Mouse (Mus musculus): ENCODE measurements around the gene Fry.

The Fry gene

GRCm38 (mm10) chr5:150336451-150336850, 218.0 kb downstream of the Fry start:
- no peak for DNase-seq (ENCODE audit: low spot score)

DNA sequence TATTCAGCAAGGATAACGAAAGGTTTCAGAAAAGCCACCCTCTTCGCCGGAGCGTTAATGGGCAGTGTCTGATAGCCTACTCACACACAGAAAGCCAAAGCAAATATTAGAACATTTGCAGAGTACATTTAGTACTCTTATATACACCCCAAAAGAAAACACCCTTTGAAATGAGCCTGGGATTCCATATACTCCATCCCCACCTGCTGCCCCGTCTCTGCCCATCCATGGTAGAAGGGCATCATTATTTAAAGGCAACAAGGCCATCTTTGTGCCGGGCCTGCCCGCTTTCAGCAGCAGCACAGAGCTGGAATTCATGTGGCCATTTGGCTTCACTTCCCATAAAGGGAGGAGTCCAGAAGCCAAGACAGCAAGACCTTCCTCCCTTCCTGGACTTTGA, 219.3 kb downstream of the Fry start:
- no peak for DNase-seq (ENCODE audit: low spot score)

DNA sequence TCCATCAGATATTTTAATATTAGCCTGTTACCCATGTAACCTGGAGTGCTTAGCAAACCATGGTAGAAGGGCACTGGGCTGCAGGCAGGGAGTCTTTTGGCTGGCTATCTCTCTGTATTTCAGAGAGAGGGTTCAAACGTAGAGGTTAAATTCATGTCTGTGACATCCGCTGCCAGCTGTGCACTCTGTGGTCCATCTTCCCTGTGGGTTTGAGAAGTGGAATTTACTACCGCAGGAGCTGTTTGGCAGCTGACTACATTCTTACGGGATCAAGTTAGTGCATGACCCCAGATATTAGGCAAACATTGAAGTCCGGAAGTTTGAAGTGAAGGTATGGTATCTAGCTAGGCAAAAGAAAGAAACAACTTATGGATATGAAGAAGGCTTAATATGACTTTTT, 222.5 kb downstream of the Fry start:
- no peak for DNase-seq (ENCODE audit: low spot score)

DNA sequence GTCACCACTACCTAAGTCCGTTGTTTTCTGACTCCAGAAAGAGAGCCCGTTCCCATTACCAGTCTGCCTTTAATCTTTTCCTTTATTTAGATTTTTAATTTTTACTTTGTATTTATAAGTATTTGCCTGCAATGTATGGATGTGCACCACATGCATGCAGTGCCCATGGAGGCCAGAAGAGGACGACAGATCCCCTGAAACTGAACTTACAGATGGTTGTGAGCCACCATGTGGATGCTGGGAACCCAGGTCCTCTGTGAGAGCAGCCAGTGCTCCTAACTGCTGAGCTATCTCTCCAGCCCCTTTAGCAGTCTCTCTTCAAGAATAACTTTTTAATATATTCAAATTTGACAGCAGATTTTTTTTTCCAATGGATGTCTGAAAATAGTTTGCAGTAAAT, 223.7 kb downstream of the Fry start:
- no peak for DNase-seq (ENCODE audit: low spot score)

- no peak for DNase-seq (ENCODE audit: low spot score)
Measured at GRCm38 (mm10) chr5:150345946-150346345, 227.5 kb downstream of the Fry start.

DNA sequence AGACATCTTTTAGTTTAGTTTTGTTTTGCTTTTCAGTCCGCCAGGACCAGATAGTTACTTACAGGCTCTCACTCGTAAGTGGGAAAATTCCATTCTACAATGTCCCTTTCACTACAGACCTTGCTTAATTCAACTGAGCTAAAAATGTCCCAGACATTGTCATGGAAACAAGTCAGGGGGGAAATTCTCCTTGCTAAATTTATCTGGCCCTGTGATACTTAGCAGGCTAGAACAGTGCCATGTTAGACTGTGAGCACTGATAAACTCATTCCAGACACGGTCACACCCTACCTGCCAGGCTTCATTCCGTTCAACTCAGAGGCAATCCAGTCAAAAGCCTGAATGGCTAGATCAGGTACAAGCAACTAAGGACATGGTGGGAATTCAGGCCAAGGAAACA, 227.9 kb downstream of the Fry start:
- no peak for DNase-seq (ENCODE audit: low spot score)

DNA sequence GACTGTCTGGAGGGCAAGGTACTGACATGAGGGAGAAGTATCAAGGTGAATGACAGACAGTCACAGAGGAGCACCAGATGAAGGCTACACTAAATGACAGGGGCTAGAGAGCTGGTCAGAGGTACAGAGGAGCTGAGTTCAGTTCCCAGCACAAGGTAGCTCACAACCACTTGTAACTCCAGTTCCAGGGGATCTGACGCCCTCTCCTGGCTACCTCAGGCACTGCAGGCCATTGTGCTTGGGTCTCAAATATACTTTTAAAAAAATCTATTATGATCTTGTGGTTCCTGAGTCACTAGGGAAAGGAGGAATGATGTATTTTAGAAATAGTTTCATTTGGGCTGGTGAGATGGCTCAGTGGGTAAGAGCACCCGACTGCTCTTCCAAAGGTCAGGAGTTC, 229.4 kb downstream of the Fry start:
- DNase-seq (ENCODE audit: low spot score): no peak

DNA sequence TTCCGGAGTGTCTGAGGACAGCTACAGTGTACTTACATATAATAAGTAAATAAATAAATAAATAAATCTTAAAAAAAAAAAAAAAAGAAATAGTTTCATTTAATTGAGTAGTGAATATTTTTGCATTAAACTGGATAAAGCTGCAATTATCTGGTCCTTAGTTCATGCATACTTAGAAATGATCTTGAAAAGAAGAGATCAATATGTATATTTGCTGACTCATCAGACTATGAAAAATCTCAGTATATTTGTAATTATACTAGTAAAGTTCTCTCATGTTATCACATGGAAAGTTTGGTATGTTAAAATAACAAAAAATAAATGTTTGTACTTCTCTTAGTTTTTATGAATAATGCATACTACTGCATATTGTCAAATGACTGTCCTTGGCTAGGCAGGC, 229.9 kb downstream of the Fry start:
- DNase-seq (ENCODE audit: low spot score): no peak

GRCm38 (mm10) chr5:150351191-150351590, 232.7 kb downstream of the Fry start:
- DNase-seq (ENCODE audit: low spot score): no peak

GRCm38 (mm10) chr5:150358671-150359070, 240.2 kb downstream of the Fry start:
- no peak for DNase-seq (ENCODE audit: low spot score)

GRCm38 (mm10) chr5:150362241-150362640, 243.8 kb downstream of the Fry start:
- no peak for DNase-seq (ENCODE audit: low spot score)

DNA sequence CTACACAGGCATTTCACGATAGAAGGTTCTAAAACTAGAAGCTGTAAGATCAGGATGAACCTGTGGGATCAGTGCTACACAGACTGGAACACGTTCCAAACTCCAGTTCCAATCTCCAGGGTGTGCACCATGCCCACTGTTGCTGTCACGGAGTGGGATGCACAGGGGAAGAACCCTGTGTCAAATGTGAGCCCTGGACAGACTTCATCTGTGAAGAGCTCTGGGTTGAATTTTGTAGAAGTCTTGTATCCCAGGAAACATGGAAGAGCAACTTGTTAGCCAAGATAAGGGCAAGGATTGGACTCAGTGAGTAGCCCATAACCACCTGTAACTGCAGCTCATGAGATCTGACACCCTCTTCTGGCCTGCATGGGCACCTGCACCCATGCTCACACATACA, 246.2 kb downstream of the Fry start:
- DNase-seq (ENCODE audit: low spot score): no peak

- no peak for DNase-seq (ENCODE audit: low spot score)
Measured at GRCm38 (mm10) chr5:150367027-150367426, 248.6 kb downstream of the Fry start.

DNA sequence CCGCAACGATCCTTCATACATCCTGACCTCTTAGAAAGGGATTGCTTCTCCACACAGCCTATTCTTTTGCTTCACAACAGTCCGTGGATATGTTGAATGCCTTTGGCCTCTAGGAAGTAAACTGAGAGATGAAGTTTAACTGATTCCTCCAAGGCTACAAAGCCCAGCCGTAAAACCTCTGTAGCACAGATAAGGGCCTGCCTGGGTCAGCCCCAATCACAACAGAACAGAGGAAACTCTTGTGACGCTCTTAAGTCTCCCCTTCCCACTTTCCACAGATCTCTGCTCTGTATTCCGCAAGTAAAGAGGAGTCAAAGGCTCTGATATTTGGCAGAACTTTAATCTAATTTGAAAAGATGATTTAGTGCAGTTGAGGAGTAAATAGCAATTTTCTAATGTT, 251.8 kb downstream of the Fry start:
- DNase-seq (ENCODE audit: low spot score): no peak

GRCm38 (mm10) chr5:150370895-150371294, 252.4 kb downstream of the Fry start:
- DNase-seq (ENCODE audit: low spot score): no peak

GRCm38 (mm10) chr5:150372956-150373355, 254.5 kb downstream of the Fry start:
- no peak for DNase-seq (ENCODE audit: low spot score)

DNA sequence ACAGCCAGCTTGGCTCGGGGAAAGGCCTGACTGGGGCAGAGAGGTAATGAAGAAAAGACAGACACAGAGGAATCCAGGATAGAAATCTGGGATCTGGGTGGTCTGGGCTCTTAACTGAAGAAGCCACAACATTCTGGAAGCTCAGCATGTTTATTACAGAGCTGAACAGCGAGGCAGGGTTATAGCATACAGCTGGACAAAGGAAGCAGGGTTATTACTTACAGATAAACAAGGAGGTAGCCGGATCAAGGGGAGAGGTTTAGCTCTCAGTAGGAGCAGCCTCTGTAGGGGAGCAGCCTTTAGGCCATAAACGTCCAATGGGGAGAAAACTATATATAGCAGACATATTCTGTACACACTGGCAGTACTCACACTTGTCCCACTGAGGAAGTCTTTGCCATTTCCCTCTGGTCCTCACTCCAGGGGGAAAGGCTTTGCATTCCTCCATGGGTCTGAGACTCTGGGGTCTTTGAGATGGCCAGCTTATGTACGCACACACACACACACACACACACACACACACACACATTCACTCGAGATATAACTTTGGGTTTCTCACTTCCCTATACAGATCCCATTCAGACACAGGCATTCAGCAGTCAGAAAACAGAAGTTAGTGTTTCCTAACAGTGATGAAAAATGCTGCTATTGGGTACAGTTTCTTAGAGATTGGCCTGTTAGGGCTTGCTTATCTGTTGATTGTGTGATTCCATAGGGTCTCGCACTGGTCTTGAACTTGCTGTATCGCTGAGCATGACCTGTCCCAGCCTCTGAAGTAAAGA, 256.5 kb downstream of the Fry start:
- DNase-seq (ENCODE audit: low spot score): peak; percentile 22

DNA sequence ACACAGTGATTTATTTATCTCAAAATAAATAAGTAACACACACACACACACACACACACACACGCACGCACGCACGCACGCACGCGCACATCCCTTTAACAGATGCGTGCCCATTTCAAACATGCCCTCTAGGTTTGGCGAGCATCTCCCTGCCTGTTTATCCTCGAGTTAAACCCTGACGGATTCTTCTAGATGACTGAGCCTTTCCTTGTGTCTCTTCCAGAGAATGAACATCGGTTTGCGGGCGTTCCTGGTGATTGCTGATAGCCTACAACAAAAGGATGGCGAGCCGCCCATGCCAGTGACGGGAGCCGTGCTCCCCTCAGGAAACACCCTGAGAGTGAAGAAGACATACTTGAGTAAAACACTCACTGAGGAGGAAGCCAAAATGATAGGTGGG, 260.1 kb downstream of the Fry start:
- DNase-seq (ENCODE audit: low spot score): no peak

- no peak for DNase-seq (ENCODE audit: low spot score)
Measured at GRCm38 (mm10) chr5:150380767-150381166, 262.3 kb downstream of the Fry start.

DNA sequence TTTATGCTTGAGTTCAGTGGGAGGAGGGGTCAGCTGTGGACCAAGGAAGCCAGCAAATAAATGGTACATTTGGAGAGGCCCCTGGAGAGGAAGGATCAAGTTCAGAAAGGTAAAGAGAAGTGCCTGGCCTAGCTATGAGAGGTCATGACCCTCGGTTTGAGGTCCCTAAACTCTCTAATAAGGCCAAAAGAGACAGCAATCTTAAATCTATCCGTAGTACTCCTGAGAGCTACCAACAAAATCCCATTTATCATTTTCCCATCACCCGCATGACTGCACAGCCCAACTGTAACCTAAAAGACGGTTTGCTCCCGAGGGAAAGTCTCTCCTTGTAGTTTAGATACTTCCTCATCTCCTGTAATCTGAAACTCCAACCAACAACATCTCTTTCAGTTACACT, 264.0 kb downstream of the Fry start:
- no peak for DNase-seq (ENCODE audit: low spot score)

- DNase-seq (ENCODE audit: low spot score): peak; percentile 64
Measured at GRCm38 (mm10) chr5:150384272-150385215, 266.1 kb downstream of the Fry start.

DNA sequence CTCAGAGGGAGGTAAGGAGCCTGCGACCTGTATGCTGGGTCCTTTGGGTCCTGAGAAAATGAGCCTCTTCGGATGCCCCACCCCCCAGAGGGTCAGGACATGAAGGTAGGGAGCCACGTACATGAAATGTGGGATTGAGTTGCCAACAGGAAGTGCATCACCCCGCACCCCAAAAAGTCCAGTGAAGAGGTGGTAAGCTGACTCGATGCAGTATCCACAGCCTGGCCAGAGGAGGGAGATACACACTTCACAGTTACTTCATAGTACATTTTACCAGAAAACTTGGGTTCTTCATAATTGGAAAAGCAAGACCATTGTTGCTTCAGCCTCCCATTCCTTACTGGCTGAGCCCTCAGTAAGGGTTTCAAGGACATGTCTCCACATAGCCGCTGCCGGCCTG, 266.8 kb downstream of the Fry start:
- DNase-seq (ENCODE audit: low spot score): no peak

DNA sequence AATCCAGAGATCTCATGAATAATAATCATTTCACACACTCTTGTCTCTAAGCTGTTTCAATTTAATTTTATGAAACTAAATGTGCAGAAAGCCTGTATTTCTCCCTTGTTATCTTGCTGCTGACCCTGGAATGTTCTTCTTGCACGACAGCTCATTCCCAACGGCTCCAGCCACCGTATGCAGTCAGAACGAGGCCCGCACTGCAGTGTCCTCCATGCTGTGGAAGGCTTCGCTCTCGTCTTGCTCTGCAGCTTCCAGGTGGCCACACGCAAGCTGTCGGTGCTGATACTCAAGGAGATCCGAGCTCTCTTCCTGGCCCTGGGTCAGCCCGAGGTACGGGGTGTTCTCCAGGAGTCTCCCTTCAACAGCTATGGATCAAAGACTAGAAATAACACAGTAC, 270.2 kb downstream of the Fry start:
- DNase-seq (ENCODE audit: low spot score): no peak
